Comparison of ENCODE assay signal across 26 mouse cellular contexts in the genomic region with DNA sequence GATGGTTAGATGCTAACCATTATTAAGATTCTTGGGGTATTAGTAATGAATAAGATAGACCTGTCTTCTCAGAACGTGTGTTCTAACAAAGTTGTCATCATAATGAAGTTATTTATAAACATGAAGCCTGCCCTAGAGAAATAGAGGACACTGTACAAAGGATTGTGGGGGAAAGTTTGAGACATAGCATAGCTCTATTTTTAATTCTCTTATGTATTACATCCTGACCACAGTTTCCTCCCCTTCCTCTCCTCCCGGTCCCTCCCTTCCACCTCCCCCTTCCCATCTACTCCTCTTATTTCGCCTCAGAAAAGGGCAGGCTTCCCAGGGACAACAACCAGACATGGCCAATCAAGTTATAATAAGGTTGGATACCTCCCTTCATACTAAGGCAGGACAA. TPM values are rescaled to one million over a fixed set of nuclear protein-coding genes. Genes with fewer than 3 reads are reported as not detected.
DNase-seq lines count a peak whose midpoint lies in the region; ATAC-seq lines count a peak whose summit lies in the region.
"Had no signal": no experiment of that assay in that cellular context is flagged by ENCODE, and none has a peak within 500 bp of the region (broad histone marks: within the 10 kb centered on the region; RNA-seq: fewer than 3 reads in every experiment).

No protein-coding gene starts in this region.

- H3K4me2 ChIP-seq in heart, embryonic 15.5 days: no peak overlapping the region
- no peak overlapping the region for H3K4me2 ChIP-seq in midbrain, embryonic 11.5 days
- H3K4me2 ChIP-seq in liver, embryonic 12.5 days: no peak overlapping the region
- H3K4me2 ChIP-seq: embryonic facial prominence, embryonic 13.5 days; forebrain, embryonic 12.5 days; hindbrain, embryonic 12.5 days had no signal

- no peak overlapping the region for H3K9ac ChIP-seq in heart, embryonic 15.5 days
- H3K9ac ChIP-seq in midbrain, embryonic 11.5 days (ENCODE audit: low read length): no peak overlapping the region
- no peak overlapping the region for H3K9ac ChIP-seq in liver, embryonic 12.5 days
- H3K9ac ChIP-seq: embryonic facial prominence, embryonic 13.5 days; forebrain, embryonic 12.5 days; forebrain, postnatal 0 days; hindbrain, embryonic 12.5 days had no signal

- H3K36me3 ChIP-seq in heart, embryonic 15.5 days: peaks cover 15% of the 10 kb centered on the region
- peaks cover 6% of the 10 kb centered on the region; the same call in 1 of the 2 replicates for H3K36me3 ChIP-seq in midbrain, embryonic 11.5 days (ENCODE audit: control insufficient read depth, insufficient read depth, low read length)
- H3K36me3 ChIP-seq in midbrain, embryonic 10.5 days: peaks cover 32% of the 10 kb centered on the region
- peaks cover 16% of the 10 kb centered on the region for H3K36me3 ChIP-seq in liver, embryonic 12.5 days

- H3K27ac ChIP-seq in heart, embryonic 15.5 days: peak overlapping the region; percentile 62
- H3K27ac ChIP-seq in midbrain, embryonic 11.5 days (ENCODE audit: low read depth, low read length): no peak overlapping the region
- H3K27ac ChIP-seq in midbrain, embryonic 10.5 days (replicated peaks): no peak overlapping the region
- no peak overlapping the region for H3K27ac ChIP-seq in liver, embryonic 12.5 days
- H3K27ac ChIP-seq: embryonic facial prominence, embryonic 13.5 days; forebrain, embryonic 12.5 days; hindbrain, embryonic 12.5 days had no signal

- H3K4me3 ChIP-seq in heart, embryonic 15.5 days: no peak overlapping the region
- no peak overlapping the region for H3K4me3 ChIP-seq in midbrain, embryonic 11.5 days (ENCODE audit: low read depth, low read length)
- no peak overlapping the region for H3K4me3 ChIP-seq in midbrain, embryonic 10.5 days
- H3K4me3 ChIP-seq in liver, embryonic 12.5 days: no peak overlapping the region
- H3K4me3 ChIP-seq: embryonic facial prominence, embryonic 13.5 days; forebrain, embryonic 12.5 days; hindbrain, embryonic 12.5 days had no signal

- H3K4me1 ChIP-seq in heart, embryonic 15.5 days (replicated peaks): peaks cover 11% of the 10 kb centered on the region
- no peaks in the 10 kb centered on the region for H3K4me1 ChIP-seq in midbrain, embryonic 11.5 days (ENCODE audit: control insufficient read depth, insufficient read depth, low read length)
- no peaks in the 10 kb centered on the region for H3K4me1 ChIP-seq in midbrain, embryonic 10.5 days
- no peaks in the 10 kb centered on the region for H3K4me1 ChIP-seq in liver, embryonic 12.5 days
- H3K4me1 ChIP-seq: embryonic facial prominence, embryonic 13.5 days; forebrain, embryonic 12.5 days; hindbrain, embryonic 12.5 days had no signal

- 24% methylated on average over 3 of the region's 3 CpGs for WGBS in heart, embryonic 15.5 days
- WGBS in midbrain, embryonic 11.5 days: 81% methylated on average over 3 of the region's 3 CpGs
- WGBS in midbrain, embryonic 10.5 days: 87% methylated on average over 3 of the region's 3 CpGs
- WGBS in liver, embryonic 12.5 days (ENCODE audit: insufficient replicate concordance): 44% methylated on average over 3 of the region's 3 CpGs

- ATAC-seq in heart, embryonic 15.5 days (replicated peaks; ENCODE audit: insufficient number of reproducible peaks, insufficient read depth, low FRiP score, low read depth): peak; percentile 69; the same call in 1 of the 2 replicates
- no peak for ATAC-seq in midbrain, embryonic 11.5 days (ENCODE audit: low FRiP score)
- ATAC-seq in granulocyte monocyte progenitor cell, adult 5-6 weeks (replicated peaks; ENCODE audit: poor library complexity, severe bottlenecking): peak; percentile 29
- ATAC-seq in liver, embryonic 12.5 days: no peak
- ATAC-seq: CD4-positive, CD25-positive, alpha-beta regulatory T cell, adult 4 months; forebrain, postnatal 0 days; hindbrain, embryonic 16.5 days; inflammation-experienced regulatory T-cells, adult 6 months; intestine, postnatal 0 days had no signal

- H3K27me3 ChIP-seq in heart, embryonic 15.5 days: no peaks in the 10 kb centered on the region
- H3K27me3 ChIP-seq in midbrain, embryonic 11.5 days (ENCODE audit: control insufficient read depth, insufficient read depth, low read length): no peaks in the 10 kb centered on the region
- H3K27me3 ChIP-seq in midbrain, embryonic 10.5 days (ENCODE audit: low read depth, poor library complexity, severe bottlenecking): no peaks in the 10 kb centered on the region
- no peaks in the 10 kb centered on the region for H3K27me3 ChIP-seq in liver, embryonic 12.5 days (replicated peaks)
- H3K27me3 ChIP-seq: embryonic facial prominence, embryonic 13.5 days; forebrain, embryonic 12.5 days; hindbrain, embryonic 12.5 days had no signal

- intact Hi-C loops in heart, postnatal 36 days (cut with DNase I): no loop called here

- no peak for DNase-seq in heart, postnatal 36 days
- DNase-seq in midbrain, embryonic 11.5 days (ENCODE audit: low spot score, missing footprints): peak; percentile 10
- no peak for DNase-seq in midbrain, embryonic 10.5 days (ENCODE audit: low spot score)
- DNase-seq: adrenal gland, adult 8-10 months; adrenal gland, postnatal 36 days; B cell, adult 2 months; cerebellum, adult 11 months; cerebellum, adult 8-10 months; cerebellum, postnatal 14 days; forebrain, postnatal 0 days; gastrocnemius, postnatal 14 days; kidney, adult 8-10 months had no signal

- no peaks in the 10 kb centered on the region for H3K9me3 ChIP-seq in heart, embryonic 15.5 days (replicated peaks)
- no peaks in the 10 kb centered on the region for H3K9me3 ChIP-seq in midbrain, embryonic 11.5 days (ENCODE audit: control insufficient read depth, low read length)
- no peaks in the 10 kb centered on the region for H3K9me3 ChIP-seq in midbrain, embryonic 10.5 days (replicated peaks)
- H3K9me3 ChIP-seq in liver, embryonic 12.5 days (replicated peaks): no peaks in the 10 kb centered on the region
- H3K9me3 ChIP-seq: embryonic facial prominence, embryonic 13.5 days; forebrain, embryonic 12.5 days; G1E; hindbrain, embryonic 12.5 days had no signal

RNA-seq across cellular contexts. Expression of a gene that starts 9.3 kb away (rescaled TPM):
- polyA plus RNA-seq in heart, embryonic 15.5 days (2015; fragmentation: Nextera tagmentation; extraction: Ambion mirVana): 46.6 and 46.9 TPM in 2 replicates
- total RNA-seq in heart, postnatal 36 days (2021): 10 to 100 TPM; 13.3 to 17.8 TPM
- 119 and 123 TPM in 2 replicates for polyA plus RNA-seq in midbrain, embryonic 11.5 days (2014; fragmentation: Nextera tagmentation; extraction: Ambion mirVana)
- polyA plus RNA-seq in midbrain, embryonic 10.5 days (2016; fragmentation: Nextera tagmentation; extraction: Ambion mirVana): 78.9 and 86.9 TPM in 2 replicates
- 21.9 and 24.6 TPM in 2 replicates for total RNA-seq in granulocyte monocyte progenitor cell, adult 5-6 weeks (2014; fragmentation: Nextera tagmentation)
- 73.7 and 93.3 TPM in 2 replicates for total RNA-seq in granulocyte monocyte progenitor cell, adult 5-6 weeks (2017)
- 26.9 and 27.8 TPM in 2 replicates for polyA plus RNA-seq in liver, embryonic 12.5 days (2016; fragmentation: Nextera tagmentation; extraction: Ambion mirVana)

RNA-seq across cellular contexts. Expression of a gene that starts 22.7 kb away (rescaled TPM):
- polyA plus RNA-seq in heart, embryonic 15.5 days (2015; fragmentation: Nextera tagmentation; extraction: Ambion mirVana): 1.7 and 2.4 TPM in 2 replicates
- not detected for total RNA-seq in heart, postnatal 36 days (2021)
- polyA plus RNA-seq in midbrain, embryonic 11.5 days (2014; fragmentation: Nextera tagmentation; extraction: Ambion mirVana): 0.27 TPM in 1 of 2 replicates, not detected in the other
- polyA plus RNA-seq in midbrain, embryonic 10.5 days (2016; fragmentation: Nextera tagmentation; extraction: Ambion mirVana): 0.35 TPM in 1 of 2 replicates, not detected in the other
- total RNA-seq in granulocyte monocyte progenitor cell, adult 5-6 weeks (2014; fragmentation: Nextera tagmentation): not detected in 2 replicates
- total RNA-seq in granulocyte monocyte progenitor cell, adult 5-6 weeks (2017): not detected in 2 replicates
- polyA plus RNA-seq in liver, embryonic 12.5 days (2016; fragmentation: Nextera tagmentation; extraction: Ambion mirVana): 0.18 TPM in 1 of 2 replicates, not detected in the other
- total RNA-seq: G1E; gastrocnemius, adult 18-20 months; gastrocnemius, postnatal 14 days; heart, postnatal 25 days had no signal
- polyA plus RNA-seq: CD4-positive, CD25-positive, alpha-beta regulatory T cell, adult 4 months; G1E; gonadal fat pad, adult 2 months; inflammation-experienced regulatory T-cells, adult 6 months had no signal

RNA-seq across cellular contexts. Expression of a gene that starts 33.3 kb away (rescaled TPM):
- polyA plus RNA-seq in heart, embryonic 15.5 days (2015; fragmentation: Nextera tagmentation; extraction: Ambion mirVana): 181 and 273 TPM in 2 replicates
- total RNA-seq in heart, postnatal 36 days (2021): 10 to 100 TPM; 13.2 to 22.2 TPM
- 628 and 641 TPM in 2 replicates for polyA plus RNA-seq in midbrain, embryonic 11.5 days (2014; fragmentation: Nextera tagmentation; extraction: Ambion mirVana)
- polyA plus RNA-seq in midbrain, embryonic 10.5 days (2016; fragmentation: Nextera tagmentation; extraction: Ambion mirVana): 599 and 633 TPM in 2 replicates
- 351 and 354 TPM in 2 replicates for total RNA-seq in granulocyte monocyte progenitor cell, adult 5-6 weeks (2014; fragmentation: Nextera tagmentation)
- 469 and 554 TPM in 2 replicates for total RNA-seq in granulocyte monocyte progenitor cell, adult 5-6 weeks (2017)
- polyA plus RNA-seq in liver, embryonic 12.5 days (2016; fragmentation: Nextera tagmentation; extraction: Ambion mirVana): 380 and 430 TPM in 2 replicates

Comparison
In these comparisons a context has a peak if more than half of its experiments do, and no peak if none do; other contexts are left out.
1. ATAC-seq: peak in heart, embryonic 15.5 days (single experiment) and granulocyte monocyte progenitor cell, adult 5-6 weeks (single experiment); none in midbrain, embryonic 11.5 days (single experiment) and liver, embryonic 12.5 days (single experiment).